Mouse (Mus musculus) myocyte (in vitro differentiated cells): ENCODE data around the gene Wnt3. TPM values are rescaled to one million over a fixed set of nuclear protein-coding genes. Genes with fewer than 3 reads are reported as not detected.

ENCODE experiments used
- H3K27me3 ChIP-seq: one replicate; pipeline ENCODE4 v1.6.1; 2011; ENCODE audit not compliant: control insufficient read depth, insufficient read depth, insufficient read length
- H3K36me3 ChIP-seq: one replicate; pipeline ENCODE4 v1.6.1; 2011; ENCODE audit not compliant: control insufficient read depth, insufficient read depth
- H3K4me2 ChIP-seq: one replicate; pipeline ENCODE4 v1.6.1; 2011; ENCODE audit warnings: low read depth, control low read depth
- H3K4me3 ChIP-seq: one replicate; pipeline ENCODE4 v1.5.1; 2011; ENCODE audit warnings: mild to moderate bottlenecking, control low read depth, moderate library complexity
- H3K79me2 ChIP-seq: one replicate; pipeline ENCODE4 v1.6.1; 2011; ENCODE audit not compliant: control insufficient read depth, insufficient read depth
- H3ac ChIP-seq: one replicate; pipeline ENCODE4 v1.6.1; 2011; ENCODE audit not compliant: control insufficient read depth, insufficient read length
- CEBPB ChIP-seq: IDR thresholded peaks from 2 replicates; pipeline ENCODE4 v1.6.1; 2011; ENCODE audit warnings: mild to moderate bottlenecking, moderate library complexity; ENCODE audit not compliant: poor library complexity, insufficient read depth, severe bottlenecking
- E2F4 ChIP-seq: IDR thresholded peaks from one replicate; pipeline ENCODE4 v1.6.1; 2011; ENCODE audit warnings: mild to moderate bottlenecking, control low read depth, moderate library complexity; ENCODE audit not compliant: insufficient read depth
- MAX ChIP-seq: IDR thresholded peaks from one replicate; pipeline ENCODE4 v1.6.1; 2011; ENCODE audit warnings: low read depth, mild to moderate bottlenecking, control low read depth
- MYOD1 ChIP-seq, 3 experiments: IDR thresholded peaks; one replicate each; pipeline ENCODE4 v1.6.1; 2011; ENCODE audit warnings: control low read depth in 2 of 3, low read depth in 2 of 3, mild to moderate bottlenecking in 2 of 3, moderate library complexity in 1 of 3; ENCODE audit not compliant: insufficient read length in 2 of 3, control insufficient read depth in 1 of 3
- MYOG ChIP-seq, 3 experiments: IDR thresholded peaks; one replicate each; pipeline ENCODE4 v1.6.1; 2011; ENCODE audit warnings: control low read depth in 2 of 3, low read depth in 2 of 3, mild to moderate bottlenecking in 2 of 3; ENCODE audit not compliant: insufficient read length in 2 of 3, control insufficient read depth in 1 of 3, insufficient read depth in 1 of 3
- POLR2A ChIP-seq: IDR thresholded peaks from one replicate; pipeline ENCODE4 v1.6.1; 2011; ENCODE audit warnings: low read depth, mild to moderate bottlenecking, control low read depth, moderate library complexity; ENCODE audit not compliant: insufficient read length
- POLR2AphosphoS2 ChIP-seq: IDR thresholded peaks from one replicate; pipeline ENCODE4 v1.6.1; 2011; ENCODE audit warnings: low read depth, control low read depth; ENCODE audit not compliant: insufficient read length
- REST ChIP-seq: IDR thresholded peaks from one replicate; pipeline ENCODE4 v1.6.1; 2011; ENCODE audit warnings: mild to moderate bottlenecking, control low read depth, moderate library complexity; ENCODE audit not compliant: insufficient read depth, insufficient read length
- SRF ChIP-seq: IDR thresholded peaks from one replicate; pipeline ENCODE4 v1.6.1; 2011; ENCODE audit warnings: low read depth; ENCODE audit not compliant: control insufficient read depth, insufficient read length
- TCF12 ChIP-seq: IDR thresholded peaks from one replicate; pipeline ENCODE4 v1.6.1; 2011; ENCODE audit warnings: mild to moderate bottlenecking, control low read depth; ENCODE audit not compliant: poor library complexity, insufficient read depth, severe bottlenecking
- TCF3 ChIP-seq: IDR thresholded peaks from one replicate; pipeline ENCODE4 v1.6.1; 2011; ENCODE audit warnings: low read depth, control low read depth; ENCODE audit not compliant: insufficient read length
- USF1 ChIP-seq: IDR thresholded peaks from one replicate; pipeline ENCODE4 v1.6.1; 2011; ENCODE audit warnings: low read depth, mild to moderate bottlenecking, control low read depth, moderate library complexity
- polyA plus RNA-seq: library from polyadenylated mRNA; unstranded; fragments of >200 nt; fragmentation: generic; extraction: Trizol; gene quantifications from one replicate; pipeline ENCODE4 v1.2.1, GENCODE M21; 2012; ENCODE audit warnings: missing spikeins

Wnt3 gene
- polyA plus RNA-seq, 1 experiment: 0.04 TPM

DNA sequence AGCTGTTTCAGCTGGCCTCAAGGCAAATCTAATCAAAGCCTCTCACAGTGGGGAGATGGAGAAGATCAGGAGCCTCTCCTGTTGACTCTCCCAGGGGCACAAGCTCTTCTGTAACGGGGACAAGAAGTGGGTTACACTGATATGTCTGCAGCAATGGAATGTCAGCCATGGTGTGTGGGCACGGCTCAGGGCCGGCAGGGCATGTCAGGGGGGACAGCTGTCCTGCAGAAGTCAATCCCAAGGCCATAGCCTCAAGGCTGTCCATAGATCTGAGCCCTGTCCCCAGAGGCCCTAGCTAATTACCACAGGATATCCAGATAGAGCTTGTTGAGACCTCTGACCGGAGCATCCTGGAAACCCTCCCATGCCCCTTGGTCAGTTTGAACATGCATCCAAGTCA lies 30.9 kb downstream of the Wnt3 start:
- H3ac ChIP-seq: no peak overlapping the region
- H3K36me3 ChIP-seq: no peaks in the 10 kb centered on the region
- H3K4me3 ChIP-seq: no peak overlapping the region
- H3K4me2 ChIP-seq: peak overlapping the region; percentile 58
- H3K79me2 ChIP-seq: no peaks in the 10 kb centered on the region
- H3K27me3 ChIP-seq: peaks cover 29% of the 10 kb centered on the region
- TF ChIP-seq TCF3 (no peak), MYOD1 (IDR thresholded peaks at IDR 0.05; ENCODE audit: control insufficient read depth in 1 of 3, insufficient read length in 2 of 3, low read depth in 2 of 3) (peak in 2 of 3 experiments; percentile 62 to 92), SRF (no peak), MYOG (IDR thresholded peaks at IDR 0.05; ENCODE audit: control insufficient read depth in 1 of 3, insufficient read depth in 1 of 3, insufficient read length in 2 of 3, low read depth in 2 of 3) (peak in 2 of 3 experiments; percentile 80 to 84)

DNA sequence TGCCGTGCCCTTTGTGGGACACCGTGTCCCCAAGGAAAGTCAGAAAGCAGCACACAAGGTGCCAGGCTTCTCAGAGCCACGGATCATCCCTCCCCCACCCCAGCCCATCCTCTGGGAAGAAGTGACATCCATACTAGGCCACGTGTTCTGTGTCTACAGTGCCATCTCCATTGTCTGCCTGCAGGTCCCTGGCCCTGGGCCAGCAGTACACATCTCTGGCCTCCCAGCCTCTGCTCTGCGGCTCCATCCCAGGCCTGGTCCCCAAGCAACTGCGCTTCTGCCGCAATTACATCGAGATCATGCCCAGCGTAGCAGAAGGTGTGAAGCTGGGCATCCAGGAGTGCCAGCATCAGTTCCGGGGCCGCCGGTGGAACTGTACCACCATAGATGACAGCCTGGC lies 34.0 kb downstream of the Wnt3 start:
- Histone ChIP-seq H3K36me3 (no peaks in the 10 kb centered on the region), H3K4me2 (no peak overlapping the region), H3K4me3 (no peak overlapping the region), H3ac (no peak overlapping the region), H3K79me2 (no peaks in the 10 kb centered on the region), H3K27me3 (peaks cover 54% of the 10 kb centered on the region)
- no peak for TF ChIP-seq TCF12
- TF ChIP-seq USF1: no peak
- no peak for TF ChIP-seq E2F4
- no peak for TF ChIP-seq SRF
- TF ChIP-seq MAX: no peak
- no peak for TF ChIP-seq CEBPB
- TF ChIP-seq POLR2AphosphoS2: no peak
- TF ChIP-seq REST: no peak
- TF ChIP-seq MYOG (IDR thresholded peaks at IDR 0.05; ENCODE audit: control insufficient read depth in 1 of 3, insufficient read depth in 1 of 3, insufficient read length in 2 of 3, low read depth in 2 of 3): no peak
- TF ChIP-seq POLR2A: no peak
- no peak for TF ChIP-seq MYOD1 (IDR thresholded peaks at IDR 0.05; ENCODE audit: control insufficient read depth in 1 of 3, insufficient read length in 2 of 3, low read depth in 2 of 3)
- TF ChIP-seq TCF3: no peak

DNA sequence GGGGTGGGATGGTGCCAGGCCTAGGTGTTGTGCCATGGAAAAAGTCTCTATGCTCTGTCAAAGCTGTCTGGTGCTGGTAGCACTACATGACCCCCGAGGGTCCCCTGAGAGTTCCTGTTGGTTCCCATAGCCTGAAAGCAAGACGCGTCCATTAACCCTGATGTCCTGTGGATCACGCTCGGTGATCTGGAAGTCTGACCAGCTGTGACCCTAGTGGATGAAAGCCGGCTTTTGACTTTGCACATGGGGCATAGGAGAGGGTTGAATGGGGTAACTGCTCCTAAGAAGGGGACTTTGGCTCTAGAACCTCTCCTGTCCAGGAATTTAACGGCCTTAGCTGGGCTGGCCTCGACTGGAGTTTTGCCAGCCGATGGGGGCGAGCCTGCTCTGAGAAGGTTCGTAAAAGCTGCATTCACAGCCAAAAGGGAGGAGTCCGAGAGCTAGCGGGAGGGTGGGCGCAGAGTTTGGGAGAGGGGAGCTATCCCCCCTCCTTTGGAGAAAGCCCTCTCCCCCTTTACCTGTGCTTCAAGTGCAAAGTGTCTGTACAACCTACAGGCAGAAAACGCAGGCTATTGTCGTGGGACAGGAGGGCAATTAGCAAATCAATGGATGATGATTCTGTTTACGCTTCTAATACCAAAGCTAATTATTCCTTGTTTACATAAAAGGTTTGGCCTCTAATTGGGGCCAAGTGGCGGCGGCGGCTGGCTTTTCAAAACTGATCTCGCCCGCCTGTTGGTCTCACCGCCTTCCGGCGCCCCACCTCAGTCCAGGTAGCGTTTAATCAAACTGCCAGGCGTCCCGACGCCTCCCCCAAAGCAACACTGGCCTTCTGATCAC lies 35.0 kb downstream of the Wnt3 start:
- Histone ChIP-seq H3K36me3 (no peaks in the 10 kb centered on the region), H3K27me3 (peaks cover 63% of the 10 kb centered on the region), H3K4me2 (peak overlapping the region; percentile 45), H3K79me2 (no peaks in the 10 kb centered on the region), H3K4me3 (no peak overlapping the region), H3ac (no peak overlapping the region)
- no peak for TF ChIP-seq E2F4
- TF ChIP-seq TCF12: no peak
- no peak for TF ChIP-seq MYOG (IDR thresholded peaks at IDR 0.05; ENCODE audit: control insufficient read depth in 1 of 3, insufficient read depth in 1 of 3, insufficient read length in 2 of 3, low read depth in 2 of 3)
- TF ChIP-seq POLR2AphosphoS2: no peak

DNA sequence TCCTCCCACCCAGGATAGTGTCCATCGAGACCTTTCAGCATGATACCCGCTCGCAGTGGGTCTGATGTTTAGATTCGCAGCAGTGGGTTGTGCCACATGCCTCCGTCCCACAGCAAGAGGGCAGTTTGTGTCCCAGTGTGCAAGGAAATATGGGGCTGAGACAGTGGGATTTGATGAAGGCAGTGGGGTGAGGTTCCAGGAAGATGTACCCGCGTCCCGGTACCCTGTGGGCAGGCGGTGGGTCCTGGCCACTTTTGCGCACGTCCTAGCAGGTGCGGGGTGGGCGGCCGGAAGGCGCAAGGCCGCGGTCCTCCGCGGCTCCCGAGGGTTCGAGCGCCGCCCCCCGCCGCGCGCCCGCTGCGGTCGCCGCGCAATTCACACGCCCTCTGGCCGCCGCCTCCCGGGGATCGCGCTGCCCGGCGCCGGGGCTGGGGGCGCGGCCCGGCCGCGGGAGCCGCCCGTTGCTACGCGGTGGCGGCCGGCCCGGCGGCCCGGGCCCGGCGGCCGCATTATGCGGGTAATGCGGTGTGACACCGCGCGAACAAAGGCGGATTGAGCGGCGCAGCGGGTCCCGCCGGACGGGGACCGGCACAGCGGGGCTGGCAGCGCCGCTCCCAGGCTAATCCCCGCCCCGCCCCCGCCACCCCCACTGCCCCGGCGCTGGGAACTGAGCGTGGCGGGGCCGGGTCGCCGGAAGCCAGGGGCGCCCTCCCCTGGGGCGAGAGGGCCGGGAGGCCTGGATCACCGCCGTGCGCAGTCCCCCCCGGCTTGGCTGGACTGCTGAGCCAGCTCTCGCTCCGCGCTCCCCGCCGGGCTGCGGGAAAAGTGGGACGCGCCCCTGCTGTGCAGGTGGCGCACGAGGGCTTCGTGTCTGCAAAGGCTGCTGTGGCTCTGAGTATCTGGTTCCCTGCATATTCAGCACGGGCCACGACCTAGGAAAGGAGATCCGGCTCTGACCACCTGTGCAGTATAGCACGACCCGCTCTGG lies 36.0 kb downstream of the Wnt3 start:
- Histone ChIP-seq H3K27me3 (peaks cover 63% of the 10 kb centered on the region), H3ac (no peak overlapping the region), H3K4me3 (no peak overlapping the region), H3K79me2 (no peaks in the 10 kb centered on the region), H3K4me2 (peak overlapping the region; percentile 45), H3K36me3 (no peaks in the 10 kb centered on the region)
- TF ChIP-seq POLR2A (no peak), SRF (no peak), MYOG (IDR thresholded peaks at IDR 0.05; ENCODE audit: control insufficient read depth in 1 of 3, insufficient read depth in 1 of 3, insufficient read length in 2 of 3, low read depth in 2 of 3) (peak in 1 of 3 experiments; percentile 17), TCF12 (no peak), TCF3 (no peak), MYOD1 (IDR thresholded peaks at IDR 0.05; ENCODE audit: control insufficient read depth in 1 of 3, insufficient read length in 2 of 3, low read depth in 2 of 3) (no peak), POLR2AphosphoS2 (no peak), MAX (no peak)
